Mouse (Mus musculus): Measurements from ENCODE around the gene Adam17. TPM values are rescaled to one million over a fixed set of nuclear protein-coding genes. Genes with fewer than 3 reads are reported as not detected.

Adam17 gene
- 10 to 100 TPM; 51.4 to 60.2 TPM for total RNA-seq (2023)

DNA sequence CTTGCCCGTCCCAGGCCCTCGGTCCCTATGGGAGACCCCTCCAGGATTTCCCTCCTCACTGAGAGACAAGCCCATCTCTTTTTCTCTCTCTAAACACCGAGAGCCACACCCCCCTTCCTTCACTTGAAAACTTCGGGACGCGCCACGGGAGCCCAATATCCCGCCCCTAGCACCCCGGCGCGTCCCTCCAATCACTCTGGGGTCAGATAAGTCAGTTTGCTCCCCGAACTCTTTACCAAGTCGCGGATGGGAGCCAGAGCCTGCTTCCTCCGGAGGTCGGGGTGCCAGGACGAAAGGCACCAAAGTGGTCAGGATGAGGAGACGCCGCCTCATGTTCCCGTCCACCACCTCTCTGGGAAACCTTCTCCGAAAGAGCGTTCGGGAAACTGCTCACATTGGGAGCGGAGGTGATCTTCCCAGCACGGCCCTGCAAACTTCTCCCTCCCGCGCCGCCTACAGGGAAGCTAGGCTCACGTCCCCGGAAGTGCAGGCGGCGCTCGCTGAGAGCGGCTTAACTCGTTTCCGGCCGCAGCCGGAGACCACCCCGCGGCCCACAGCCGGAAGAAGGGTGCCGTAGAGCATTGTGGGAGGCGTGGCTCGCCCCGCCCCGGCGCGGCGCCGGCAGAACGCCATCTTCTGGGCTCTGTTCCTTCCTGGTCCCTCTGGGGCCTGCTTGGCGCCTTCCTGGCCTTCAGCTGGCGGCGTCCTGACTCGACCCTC, at the start of gene Adam17:
Adam17 (minus strand) TSS at position 533 of the 720 bp plus-strand sequence.

DNA sequence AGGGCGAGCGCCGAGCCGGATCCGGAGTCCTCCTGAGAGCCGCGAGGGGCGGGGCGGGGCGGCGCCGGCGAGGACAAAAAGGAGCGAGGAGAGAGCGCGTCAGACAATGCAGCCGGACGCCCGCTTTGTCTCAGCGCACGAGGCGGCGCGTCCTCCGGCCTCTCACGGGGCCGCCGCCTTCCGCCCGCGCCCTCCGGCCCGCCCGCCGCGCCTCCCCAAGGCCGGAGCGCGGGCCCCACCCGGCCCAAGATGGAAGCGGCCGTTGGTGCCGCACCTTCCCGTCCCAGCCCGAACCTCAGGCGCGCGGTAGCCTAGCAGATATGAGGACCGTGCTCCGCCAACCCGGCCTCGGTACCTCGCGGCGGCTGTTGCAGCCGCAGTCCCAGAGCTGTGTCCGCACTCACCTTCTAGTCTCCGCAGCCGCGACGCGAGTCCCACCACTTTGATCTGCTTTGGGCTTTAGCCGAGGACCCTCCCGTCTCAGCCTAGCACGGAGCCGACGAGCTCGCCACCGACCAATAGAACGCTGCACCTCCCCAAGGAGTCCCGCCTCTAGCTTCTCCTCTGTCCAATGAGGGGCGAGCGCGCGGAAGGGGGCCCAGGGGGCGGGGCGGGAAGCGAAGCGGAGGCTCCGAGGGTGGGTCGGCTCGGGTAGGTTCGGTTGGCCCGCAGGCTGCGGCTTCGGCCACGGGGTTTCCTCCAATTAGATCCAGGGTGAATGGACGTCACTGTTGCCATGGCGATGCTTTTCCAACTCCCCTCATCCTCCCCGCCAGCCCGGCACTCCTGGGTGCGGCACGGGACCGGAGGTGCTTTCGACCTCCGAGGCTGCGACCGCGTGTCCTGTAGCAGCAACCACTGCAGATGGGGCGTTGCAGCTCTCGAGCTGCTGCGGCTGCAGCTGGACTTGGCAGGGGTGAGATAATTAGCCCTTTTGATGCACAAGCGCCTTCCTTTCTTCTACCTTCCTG, 44.0 kb upstream of the Adam17 start, which contains the start of gene Ywhaq:
Ywhaq (minus strand) TSS at position 538 of the 971 bp plus-strand sequence.

DNA sequence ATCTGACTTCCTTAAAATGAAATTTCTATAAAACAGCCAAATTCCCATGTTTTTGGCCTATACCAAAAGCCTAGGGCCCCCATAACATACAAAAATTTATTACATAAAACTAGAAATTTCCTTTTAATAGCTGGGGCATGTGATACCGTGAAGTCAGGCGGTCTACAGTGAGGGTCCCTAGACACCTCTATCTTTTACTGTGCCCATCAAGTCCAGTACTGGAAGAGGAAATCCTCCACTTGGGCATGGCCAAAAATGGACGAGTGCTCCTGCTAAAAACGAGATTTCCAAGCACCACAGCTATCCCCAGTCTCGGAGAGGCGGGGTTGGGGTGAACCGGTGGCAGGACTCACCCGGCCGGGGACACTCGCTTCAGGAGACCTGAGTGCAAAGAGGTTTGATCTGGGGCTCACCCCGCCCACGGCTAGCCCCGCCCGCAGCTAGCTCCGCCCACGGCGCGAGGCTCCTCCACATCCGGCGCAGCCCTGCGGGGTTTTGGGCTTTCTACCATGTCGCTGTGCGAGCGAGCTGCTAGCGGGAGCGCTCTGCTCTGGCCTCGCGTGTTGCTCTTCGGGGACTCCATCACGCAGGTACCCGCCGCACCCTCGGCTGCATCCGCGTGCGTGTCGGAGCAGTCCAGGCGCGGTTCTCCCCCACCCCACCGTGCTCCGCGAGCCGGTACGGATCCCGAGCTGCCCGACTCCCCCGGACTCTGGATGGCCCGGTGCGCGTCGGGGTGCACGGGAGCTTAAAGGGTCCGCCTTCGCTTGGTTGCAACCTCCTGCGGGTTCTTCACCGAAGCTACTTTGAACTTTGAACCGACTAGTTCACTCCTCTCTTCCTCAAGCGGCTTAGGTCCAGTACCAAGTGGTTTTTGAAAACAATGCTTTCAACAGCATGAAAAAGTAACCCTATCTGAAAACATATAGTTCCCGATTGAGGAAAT, 57.2 kb downstream of the Adam17 start, which contains the start of gene Iah1:
Iah1 (plus strand) TSS at position 467 of the 946 bp plus-strand sequence.

GRCm38 (mm10) chr12:21286243-21286622, 87.2 kb downstream of the Adam17 start, which contains the start of gene Itgb1bp1:
TSS of gene Itgb1bp1 (minus strand) at chr12:21286284.

DNA sequence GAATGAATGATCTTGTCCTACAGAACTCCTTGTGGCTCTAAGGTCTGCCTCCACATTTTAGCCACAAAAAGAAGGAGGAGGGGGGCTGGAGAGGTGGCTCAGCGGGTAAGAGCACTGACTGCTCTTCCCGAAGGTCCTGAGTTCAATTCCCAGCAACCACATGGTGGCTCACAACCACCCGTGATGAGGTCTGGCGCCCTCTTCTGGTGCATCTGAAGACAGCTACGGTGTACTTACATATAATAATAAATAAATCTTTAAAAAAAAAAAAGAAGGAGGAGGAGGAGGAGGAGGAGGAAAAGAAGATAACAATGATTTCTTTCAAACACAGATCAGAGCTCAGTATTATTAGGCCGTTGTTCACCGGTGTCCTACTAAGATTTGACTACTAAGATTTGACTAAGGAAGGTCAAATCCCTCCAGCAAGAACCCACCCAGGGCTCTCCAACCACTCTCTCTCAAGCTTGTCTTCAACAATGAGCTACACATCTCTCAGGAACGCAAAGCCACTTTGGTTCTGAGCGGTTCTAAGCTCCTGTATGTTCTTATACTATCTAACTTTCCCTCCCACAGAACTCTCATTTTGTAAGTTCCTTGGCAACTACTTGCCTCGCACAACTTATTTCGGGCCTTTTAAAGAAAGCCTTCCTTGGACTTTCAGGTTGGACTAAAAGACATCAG, 88.5 kb downstream of the Adam17 start, which contains the start of gene Cpsf3:
Cpsf3 (plus strand) TSS at position 631 of the 681 bp plus-strand sequence.

Other genes starting within 250 kb of the Adam17 start
- 10 to 100 TPM; 55.9 to 59.6 TPM for gene Cpsf3, start 88.2 kb downstream of the Adam17 start, total RNA-seq (2023)
- 10 to 100 TPM; 30.8 to 43.7 TPM for gene Itgb1bp1, start 87.3 kb downstream of the Adam17 start, total RNA-seq (2023)
- gene Iah1, start 57.2 kb downstream of the Adam17 start, total RNA-seq (2023) = 10 to 100 TPM; 18.3 to 19.2 TPM
- gene Ywhaq, start 44.0 kb upstream of the Adam17 start, total RNA-seq (2023) = 10 to 100 TPM; 88.1 to 98.4 TPM

Measured in neutrophil, adult 83 days (primary cell).